Mouse (Mus musculus) heart, adult 11 months (tissue): ENCODE data around the gene Cdk6.
"Not testable (repeated sequence)": the region's sequence is repeated elsewhere in the genome, so short reads cannot be mapped to it uniquely, and the experiment has no call there.

ENCODE experiments used
- DNase-seq: peaks from one replicate; pipeline ENCODE4 v3.0.0; 2022

Gene Cdk6

GRCm38 (mm10) chr5:3345540-3345939 lies 4.3 kb downstream of the Cdk6 start:
- not testable (repeated sequence) for DNase-seq

GRCm38 (mm10) chr5:3349393-3349792 lies 8.1 kb downstream of the Cdk6 start:
- peak; percentile 10 for DNase-seq

- DNase-seq, result peak; percentile 12
These were observed 10.6 kb downstream of the Cdk6 start for GRCm38 (mm10) chr5:3351836-3352235.

GRCm38 (mm10) chr5:3352314-3352713 lies 11.0 kb downstream of the Cdk6 start:
- peak; percentile 55 for DNase-seq

GRCm38 (mm10) chr5:3352827-3353226 lies 11.5 kb downstream of the Cdk6 start:
- peak; percentile 24 for DNase-seq

GRCm38 (mm10) chr5:3354307-3354706 lies 13.0 kb downstream of the Cdk6 start:
- DNase-seq, result peak; percentile 84

GRCm38 (mm10) chr5:3355032-3355536 lies 13.8 kb downstream of the Cdk6 start:
- no peak for DNase-seq

GRCm38 (mm10) chr5:3355560-3356260 lies 14.4 kb downstream of the Cdk6 start:
- DNase-seq, result peak; percentile 92

GRCm38 (mm10) chr5:3356261-3356778 lies 15.0 kb downstream of the Cdk6 start:
- DNase-seq, result peak; percentile 83

- peak; percentile 68 for DNase-seq
These were observed 16.2 kb downstream of the Cdk6 start for GRCm38 (mm10) chr5:3357496-3357895.

- DNase-seq, result peak; percentile 91
These were observed 17.6 kb downstream of the Cdk6 start for GRCm38 (mm10) chr5:3358687-3359520.

- peak; percentile 84 for DNase-seq
These were observed 18.6 kb downstream of the Cdk6 start for GRCm38 (mm10) chr5:3359914-3360313.

GRCm38 (mm10) chr5:3361252-3361651 lies 20.0 kb downstream of the Cdk6 start:
- peak; percentile 22 for DNase-seq

GRCm38 (mm10) chr5:3362111-3362510 lies 20.8 kb downstream of the Cdk6 start:
- DNase-seq, result peak; percentile 16

- DNase-seq, result peak; percentile 93
These were observed 22.0 kb downstream of the Cdk6 start for GRCm38 (mm10) chr5:3363036-3363983.

- DNase-seq, result peak; percentile 50
These were observed 25.8 kb downstream of the Cdk6 start for GRCm38 (mm10) chr5:3367045-3367444.

GRCm38 (mm10) chr5:3369317-3369716 lies 28.0 kb downstream of the Cdk6 start:
- peak; percentile 92 for DNase-seq

- DNase-seq, result no peak
These were observed 29.9 kb downstream of the Cdk6 start for GRCm38 (mm10) chr5:3371212-3371611.

GRCm38 (mm10) chr5:3373170-3373569 lies 31.9 kb downstream of the Cdk6 start:
- DNase-seq, result no peak

GRCm38 (mm10) chr5:3374763-3375162 lies 33.5 kb downstream of the Cdk6 start:
- peak; percentile 77 for DNase-seq

GRCm38 (mm10) chr5:3376167-3376566 lies 34.9 kb downstream of the Cdk6 start:
- peak; percentile 41 for DNase-seq

GRCm38 (mm10) chr5:3379252-3379651 lies 38.0 kb downstream of the Cdk6 start:
- DNase-seq, result peak; percentile 36
